Mouse (Mus musculus) kidney, postnatal 0 days (tissue): ENCODE data around the gene Orc3. TPM values are rescaled to one million over a fixed set of nuclear protein-coding genes. Genes with fewer than 3 reads are reported as not detected.

Source experiments
- ATAC-seq: fragments of 200-750 bp; cut with Nextera tagmentation; replicated peaks from 2 replicates; pipeline ENCODE4 v1.8.0; 2017; ENCODE audit warnings: low read depth, moderate number of reproducible peaks, moderate TSS enrichment, moderate library complexity; ENCODE audit not compliant: low FRiP score
- DNase-seq: peaks from one replicate; pipeline ENCODE4 v3.0.0-alpha.2; 2016; ENCODE audit warnings: low spot score
- H3K27ac ChIP-seq: fragments of 300-500 bp; sonication (generic); 2 replicates; pipeline ENCODE4 v1.5.1; 2014; ENCODE audit warnings: mild to moderate bottlenecking
- H3K27me3 ChIP-seq: fragments of 300-500 bp; sonication (generic); 2 replicates; pipeline ENCODE4 v1.6.1; 2014; ENCODE audit warnings: low read length, mixed read lengths; ENCODE audit not compliant: insufficient read depth
- H3K36me3 ChIP-seq: fragments of 300-500 bp; sonication (generic); 2 replicates; pipeline ENCODE4 v1.6.1; 2014; ENCODE audit warnings: low read length, mixed read lengths; ENCODE audit not compliant: insufficient read depth
- H3K4me1 ChIP-seq: fragments of 300-500 bp; sonication (generic); replicated peaks from 2 replicates; pipeline ENCODE4 v1.6.1; 2014; ENCODE audit warnings: antibody characterized with exemption, low read length, mixed read lengths; ENCODE audit not compliant: insufficient read depth
- H3K4me2 ChIP-seq: fragments of 300-500 bp; sonication (generic); 2 replicates; pipeline ENCODE4 v1.6.1; 2014; ENCODE audit warnings: mild to moderate bottlenecking, low read length, moderate library complexity, mixed read lengths
- H3K4me3 ChIP-seq: fragments of 300-500 bp; sonication (generic); replicated peaks from 2 replicates; pipeline ENCODE4 v1.5.1; 2014; ENCODE audit warnings: low read depth, low read length
- H3K9ac ChIP-seq: fragments of 300-500 bp; sonication (generic); 2 replicates; pipeline ENCODE4 v1.6.1; 2014; ENCODE audit warnings: low read depth, low read length
- H3K9me3 ChIP-seq: fragments of 300-500 bp; sonication (generic); replicated peaks from 2 replicates; pipeline ENCODE4 v1.6.1; 2016; ENCODE audit warnings: low read length, inconsistent platforms, mixed read lengths
- CTCF ChIP-seq: IDR thresholded peaks from 2 replicates; pipeline ENCODE4 v1.5.1; 2016; ENCODE audit warnings: antibody characterized with exemption, low read depth, mild to moderate bottlenecking, moderate library complexity
- WGBS: fragments of 180-500 bp; shearing (Covaris S2); extraction: QIAGEN DNeasy Blood & Tissue Kit; methylation state at CpG from one replicate; pipeline ENCODE4 v1.1.7; 2014; 5-methylcytosine and 5-hydroxymethylcytosine counted together
- polyA plus RNA-seq: library from polyadenylated mRNA; unstranded; fragments of >200 nt; fragmentation: Nextera tagmentation; extraction: Ambion mirVana; gene quantifications from 2 replicates; pipeline ENCODE4 v1.2.1, GENCODE M21; 2015

Orc3 gene
- polyA plus RNA-seq, 1 experiment from 2014 or later, result 64.1 TPM

- H3K4me3 ChIP-seq, result no peak overlapping the region
- WGBS, result 76% methylated on average over 1 of the region's 1 CpGs
- peaks cover 23% of the 10 kb centered on the region; the same call in 1 of the 2 replicates for H3K36me3 ChIP-seq
- no peak overlapping the region for H3K27ac ChIP-seq
- no peak overlapping the region for H3K9ac ChIP-seq
- no peak overlapping the region for H3K4me2 ChIP-seq
- DNase-seq, result no peak
- no peaks in the 10 kb centered on the region for H3K27me3 ChIP-seq
- TF ChIP-seq CTCF, result no peak
- H3K9me3 ChIP-seq, result no peaks in the 10 kb centered on the region
- no peaks in the 10 kb centered on the region for H3K4me1 ChIP-seq
- no peak for ATAC-seq
These were observed 15.2 kb upstream of the Orc3 start for GRCm38 (mm10) chr4:34629956-34630355.

GRCm38 (mm10) chr4:34626401-34626800 lies 11.7 kb upstream of the Orc3 start:
- Histone ChIP-seq H3K9me3 (no peaks in the 10 kb centered on the region), H3K36me3 (peaks cover 25% of the 10 kb centered on the region), H3K27ac (no peak overlapping the region), H3K9ac (no peak overlapping the region), H3K27me3 (no peaks in the 10 kb centered on the region), H3K4me2 (no peak overlapping the region), H3K4me3 (no peak overlapping the region), H3K4me1 (no peaks in the 10 kb centered on the region)
- WGBS, result 78% methylated on average over 6 of the region's 6 CpGs
- TF ChIP-seq CTCF, result no peak
- ATAC-seq, result no peak
- DNase-seq, result no peak

- Histone ChIP-seq H3K36me3 (peaks cover 25% of the 10 kb centered on the region), H3K9ac (no peak overlapping the region), H3K4me2 (no peak overlapping the region), H3K9me3 (no peaks in the 10 kb centered on the region), H3K27ac (no peak overlapping the region), H3K27me3 (no peaks in the 10 kb centered on the region), H3K4me3 (no peak overlapping the region), H3K4me1 (no peaks in the 10 kb centered on the region)
- WGBS, result 84% methylated on average over 4 of the region's 4 CpGs
- TF ChIP-seq CTCF, result no peak
- DNase-seq (no peak), ATAC-seq (no peak)
These were observed 10.8 kb upstream of the Orc3 start for GRCm38 (mm10) chr4:34625556-34625955.

GRCm38 (mm10) chr4:34616146-34616545 lies 1.4 kb upstream of the Orc3 start:
- no peaks in the 10 kb centered on the region for H3K9me3 ChIP-seq
- peak overlapping the region; percentile 77 for H3K9ac ChIP-seq
- peaks cover 13% of the 10 kb centered on the region for H3K4me1 ChIP-seq
- DNase-seq (peak; percentile 7), ATAC-seq (no peak)
- TF ChIP-seq CTCF, result no peak
- no peaks in the 10 kb centered on the region for H3K36me3 ChIP-seq
- H3K27ac ChIP-seq, result peak overlapping the region; percentile 89; the same call in 1 of the 2 replicates
- peak overlapping the region; percentile 90 for H3K4me2 ChIP-seq
- H3K4me3 ChIP-seq, result peak overlapping the region; percentile 83
- H3K27me3 ChIP-seq, result no peaks in the 10 kb centered on the region
- 41% methylated on average over 8 of the region's 8 CpGs for WGBS

GRCm38 (mm10) chr4:34615303-34615702 lies 559 bp upstream of the Orc3 start:
- H3K27me3 ChIP-seq, result no peaks in the 10 kb centered on the region
- peak overlapping the region; percentile 90 for H3K4me2 ChIP-seq
- TF ChIP-seq CTCF, result no peak
- no peaks in the 10 kb centered on the region for H3K36me3 ChIP-seq
- WGBS, result under 1% methylated on average over 13 of the region's 13 CpGs
- peak overlapping the region; percentile 83 for H3K4me3 ChIP-seq
- DNase-seq (peak; percentile 19), ATAC-seq (no peak)
- H3K4me1 ChIP-seq, result peaks cover 13% of the 10 kb centered on the region
- peak overlapping the region; percentile 89 for H3K27ac ChIP-seq
- H3K9ac ChIP-seq, result peak overlapping the region; percentile 77
- no peaks in the 10 kb centered on the region for H3K9me3 ChIP-seq

GRCm38 (mm10) chr4:34613571-34614145 lies 1.1 kb downstream of the Orc3 start:
- Histone ChIP-seq H3K27me3 (no peaks in the 10 kb centered on the region), H3K4me2 (peak overlapping the region; percentile 90), H3K4me1 (peaks cover 13% of the 10 kb centered on the region), H3K4me3 (peak overlapping the region; percentile 83), H3K9ac (peak overlapping the region; percentile 77), H3K27ac (peak overlapping the region; percentile 89), H3K36me3 (no peaks in the 10 kb centered on the region), H3K9me3 (no peaks in the 10 kb centered on the region)
- WGBS, result 37% methylated on average over 6 of the region's 6 CpGs
- no peak for ATAC-seq
- DNase-seq, result peak; percentile 8
- TF ChIP-seq CTCF, result no peak; the same call in 1 of the 2 replicates

- Histone ChIP-seq H3K36me3 (peaks cover 23% of the 10 kb centered on the region), H3K9ac (no peak overlapping the region), H3K27me3 (no peaks in the 10 kb centered on the region), H3K27ac (no peak overlapping the region), H3K4me2 (no peak overlapping the region), H3K4me1 (no peaks in the 10 kb centered on the region), H3K4me3 (no peak overlapping the region), H3K9me3 (no peaks in the 10 kb centered on the region)
- TF ChIP-seq CTCF, result no peak
- ATAC-seq (no peak), DNase-seq (no peak)
- WGBS, result 95% methylated on average over 10 of the region's 10 CpGs
These were observed 8.1 kb downstream of the Orc3 start for GRCm38 (mm10) chr4:34606658-34607057.
